Mouse (Mus musculus) brain, embryonic 14.5 days (tissue): ENCODE data around the gene Plet1. TPM values are rescaled to one million over a fixed set of nuclear protein-coding genes. Genes with fewer than 3 reads are reported as not detected.
A peak's percentile ranks its signal among the peaks of the same experiment; 100 is the strongest.

Experiments used
- DNase-seq: peaks from one replicate; pipeline ENCODE4 v3.0.0-alpha.2; 2011; ENCODE audit warnings: low read depth
- CTCF ChIP-seq: fragments of 200-500 bp; IDR thresholded peaks from 2 replicates; pipeline ENCODE4 v1.5.1; 2012; ENCODE audit warnings: inconsistent platforms, mild to moderate bottlenecking, moderate library complexity, borderline replicate concordance; ENCODE audit not compliant: insufficient read depth, insufficient read length; ENCODE audit errors: extremely low read depth
- POLR2A ChIP-seq: fragments of 200-500 bp; IDR thresholded peaks from 2 replicates; pipeline ENCODE4 v1.6.1; 2012; ENCODE audit warnings: mild to moderate bottlenecking, inconsistent platforms, borderline replicate concordance; ENCODE audit not compliant: poor library complexity, insufficient read depth, insufficient read length, severe bottlenecking; ENCODE audit errors: extremely low read depth
- polyA plus RNA-seq: library from polyadenylated mRNA; depleted of rRNA; stranded (reverse); fragments of >200 nt; gene quantifications from 2 replicates; pipeline ENCODE4 v1.2.3, GENCODE M21; 2012

Gene Plet1
- polyA plus RNA-seq, 1 experiment, result 0.51 TPM

- DNase-seq, result no peak
- TF ChIP-seq CTCF (no peak), POLR2A (no peak)
These were observed 28.2 kb downstream of the Plet1 start for GRCm38 (mm10) chr9:50522574-50522973.

- TF ChIP-seq CTCF (no peak), POLR2A (no peak)
- DNase-seq, result no peak
These were observed 30.6 kb downstream of the Plet1 start for GRCm38 (mm10) chr9:50524936-50525335.

GRCm38 (mm10) chr9:50525585-50525984, 31.3 kb downstream of the Plet1 start:
- DNase-seq, result no peak
- TF ChIP-seq POLR2A, result no peak
- no peak for TF ChIP-seq CTCF

- no peak for TF ChIP-seq POLR2A
- TF ChIP-seq CTCF, result peak; percentile 6; the same call in 1 of the 2 replicates
- DNase-seq, result no peak
These were observed 33.5 kb downstream of the Plet1 start for GRCm38 (mm10) chr9:50527860-50528259.

- TF ChIP-seq CTCF (peak; percentile 99), POLR2A (peak; percentile 94)
- DNase-seq, result peak; percentile 100
These were observed 34.1 kb downstream of the Plet1 start, which contains the start of gene Pts for GRCm38 (mm10) chr9:50528293-50528892. Gene Pts, minus strand, starts transcription at chr9:50528724.

GRCm38 (mm10) chr9:50530890-50531289, 36.6 kb downstream of the Plet1 start:
- peak; percentile 24; the same call in 1 of the 2 replicates for TF ChIP-seq CTCF
- TF ChIP-seq POLR2A, result no peak
- peak; percentile 86 for DNase-seq

GRCm38 (mm10) chr9:50533328-50533727, 39.0 kb downstream of the Plet1 start:
- DNase-seq, result no peak
- TF ChIP-seq CTCF (no peak), POLR2A (no peak)

- no peak for TF ChIP-seq POLR2A
- DNase-seq, result peak; percentile 8
These were observed 39.5 kb downstream of the Plet1 start for GRCm38 (mm10) chr9:50533791-50534190.

- DNase-seq, result no peak
- TF ChIP-seq CTCF (no peak), POLR2A (no peak)
These were observed 41.6 kb downstream of the Plet1 start for GRCm38 (mm10) chr9:50535930-50536329.

GRCm38 (mm10) chr9:50536603-50537135, 42.3 kb downstream of the Plet1 start:
- DNase-seq, result no peak
- TF ChIP-seq POLR2A (no peak), CTCF (no peak)

- TF ChIP-seq CTCF (no peak), POLR2A (no peak)
- DNase-seq, result no peak
These were observed 43.0 kb downstream of the Plet1 start for GRCm38 (mm10) chr9:50537295-50537694.

GRCm38 (mm10) chr9:50540170-50540569, 45.8 kb downstream of the Plet1 start:
- DNase-seq, result peak; percentile 7
- TF ChIP-seq CTCF, result no peak
- no peak for TF ChIP-seq POLR2A
